Mouse (Mus musculus) heart, postnatal 0 days (tissue): ENCODE results near the gene Cd200r1.
A peak's percentile ranks its signal among the peaks of the same experiment; 100 is the strongest.

ENCODE experiments used
- CTCF ChIP-seq: IDR thresholded peaks from 2 replicates; pipeline ENCODE4 v1.5.1; 2016; ENCODE audit warnings: antibody characterized with exemption, control low read depth, low read depth
- EP300 ChIP-seq: IDR thresholded peaks from 2 replicates; pipeline ENCODE4 v1.6.1; 2016; ENCODE audit warnings: antibody characterized with exemption, low read depth

DNA sequence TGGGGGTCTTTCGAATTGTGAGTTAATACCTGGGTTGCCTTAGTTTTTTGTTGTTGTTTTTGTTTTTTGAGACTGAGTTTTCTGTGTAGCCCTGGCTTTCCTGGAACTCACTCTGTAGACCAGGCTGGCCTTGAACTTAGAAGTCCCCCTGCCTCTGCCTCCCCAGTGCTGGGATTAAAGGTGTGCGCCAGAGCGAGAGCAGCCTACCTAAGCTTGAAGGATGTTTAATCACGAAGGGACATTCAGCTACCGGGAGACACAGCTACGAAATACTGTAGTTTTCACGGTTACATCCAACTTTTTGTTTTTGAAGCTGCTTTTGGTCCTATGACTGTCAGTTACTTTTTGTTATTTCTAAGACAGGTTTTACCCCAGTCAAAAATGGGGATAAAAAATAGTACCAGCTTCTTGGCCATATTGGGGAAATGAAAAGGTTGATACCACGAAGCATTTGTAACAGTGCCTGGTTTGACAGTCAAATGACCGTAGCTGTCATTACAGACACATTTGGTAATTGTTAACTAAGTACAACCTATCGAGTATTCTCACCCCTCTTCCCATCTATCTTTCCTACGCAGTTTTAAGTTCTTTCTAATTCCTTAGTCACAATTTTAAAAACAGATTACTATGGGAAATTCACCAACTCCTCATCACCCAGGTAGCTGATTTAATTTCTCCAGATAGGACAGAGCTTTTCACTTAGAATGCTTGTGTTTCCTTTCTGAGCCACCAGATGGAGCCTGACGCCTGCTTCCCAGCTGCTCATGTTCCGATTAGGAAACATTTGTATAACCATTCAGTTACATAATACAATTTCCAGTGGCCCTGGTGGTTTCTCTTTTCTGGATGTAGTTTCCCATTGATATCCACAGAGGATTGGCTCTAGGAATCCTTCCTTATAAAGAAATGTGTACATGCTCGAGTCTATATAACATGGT, 40.0 kb upstream of the Cd200r1 start:
- peak; percentile 87 for TF ChIP-seq CTCF
- TF ChIP-seq EP300: no peak
